Mouse (Mus musculus): Measurements from ENCODE around the gene Cs. TPM values are rescaled to one million over a fixed set of nuclear protein-coding genes. Genes with fewer than 3 reads are reported as not detected.
A peak's percentile ranks its signal among the peaks of the same experiment; 100 is the strongest.
"Not testable (repeated sequence)": the region's sequence is repeated elsewhere in the genome, so short reads cannot be mapped to it uniquely, and the experiment has no call there.

Gene Cs
- polyA plus RNA-seq, 1 experiment from 2014 or later, result 239 TPM

DNA sequence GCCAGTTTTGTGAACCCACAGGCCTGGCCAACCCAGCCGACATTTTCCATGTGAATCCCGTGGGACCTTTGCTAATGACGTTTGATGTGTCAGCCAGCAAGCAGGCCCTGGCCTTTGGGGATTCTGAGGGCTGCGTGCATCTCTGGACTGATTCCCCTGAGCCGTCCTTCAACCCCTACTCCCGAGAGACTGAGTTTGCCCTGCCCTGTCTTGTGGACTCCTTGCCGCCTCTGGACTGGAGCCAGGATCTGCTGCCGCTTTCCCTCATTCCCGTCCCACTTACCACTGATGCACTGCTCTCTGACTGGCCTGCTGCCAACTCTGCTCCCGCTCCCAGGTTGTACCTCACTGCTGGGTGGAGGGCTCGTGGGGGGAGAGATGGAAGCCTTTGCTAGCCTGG lies 27.4 kb upstream of the Cs start:
- no peak overlapping the region for H3K9ac ChIP-seq
- H3K9me3 ChIP-seq, result no peaks in the 10 kb centered on the region
- no peak overlapping the region for H3K4me3 ChIP-seq
- H3K4me1 ChIP-seq (replicated peaks), result peaks cover 10% of the 10 kb centered on the region
- H3K36me3 ChIP-seq, result peaks cover 85% of the 10 kb centered on the region
- H3K27me3 ChIP-seq, result no peaks in the 10 kb centered on the region
- peak overlapping the region; percentile 53 for H3K27ac ChIP-seq (replicated peaks)
- H3K4me2 ChIP-seq, result no peak overlapping the region
- 48% methylated on average over 11 of the region's 11 CpGs for WGBS
- peak; percentile 57; the same call in 1 of the 2 replicates for ATAC-seq (ENCODE audit: low read depth)

- 88% methylated on average over 4 of the region's 4 CpGs for WGBS
- Histone ChIP-seq H3K9me3 (no peaks in the 10 kb centered on the region), H3K4me3 (no peak overlapping the region), H3K4me2 (no peak overlapping the region), H3K27me3 (no peaks in the 10 kb centered on the region), H3K27ac (replicated peaks) (no peak overlapping the region), H3K36me3 (peaks cover 89% of the 10 kb centered on the region), H3K4me1 (replicated peaks) (peaks cover 10% of the 10 kb centered on the region), H3K9ac (no peak overlapping the region)
- ATAC-seq (ENCODE audit: low read depth), result no peak
These were observed 26.6 kb upstream of the Cs start for GRCm38 (mm10) chr10:128310902-128311301.

GRCm38 (mm10) chr10:128315578-128315977 lies 22.0 kb upstream of the Cs start:
- Histone ChIP-seq H3K9ac (no peak overlapping the region), H3K4me1 (replicated peaks) (peaks cover 1% of the 10 kb centered on the region; the same call in 1 of the 2 replicates), H3K4me2 (no peak overlapping the region), H3K27ac (replicated peaks) (no peak overlapping the region), H3K9me3 (no peaks in the 10 kb centered on the region), H3K36me3 (peaks cover 98% of the 10 kb centered on the region), H3K4me3 (no peak overlapping the region), H3K27me3 (no peaks in the 10 kb centered on the region)
- no peak for ATAC-seq (ENCODE audit: low read depth)
- WGBS, result 98% methylated on average over 8 of the region's 8 CpGs

GRCm38 (mm10) chr10:128321641-128322040 lies 15.9 kb upstream of the Cs start:
- ATAC-seq (ENCODE audit: low read depth), result no peak
- peaks cover 20% of the 10 kb centered on the region for H3K4me1 ChIP-seq (replicated peaks)
- peak overlapping the region; percentile 87 for H3K4me2 ChIP-seq
- no peaks in the 10 kb centered on the region for H3K27me3 ChIP-seq
- H3K27ac ChIP-seq (replicated peaks), result 0 out of 2 replicates have a peak overlapping the region, but pooled peaks have one; percentile 61
- H3K9ac ChIP-seq, result peak overlapping the region; percentile 95
- H3K9me3 ChIP-seq, result no peaks in the 10 kb centered on the region
- H3K36me3 ChIP-seq, result peaks cover 59% of the 10 kb centered on the region
- peak overlapping the region; percentile 66 for H3K4me3 ChIP-seq
- 61% methylated on average over 12 of the region's 12 CpGs for WGBS

DNA sequence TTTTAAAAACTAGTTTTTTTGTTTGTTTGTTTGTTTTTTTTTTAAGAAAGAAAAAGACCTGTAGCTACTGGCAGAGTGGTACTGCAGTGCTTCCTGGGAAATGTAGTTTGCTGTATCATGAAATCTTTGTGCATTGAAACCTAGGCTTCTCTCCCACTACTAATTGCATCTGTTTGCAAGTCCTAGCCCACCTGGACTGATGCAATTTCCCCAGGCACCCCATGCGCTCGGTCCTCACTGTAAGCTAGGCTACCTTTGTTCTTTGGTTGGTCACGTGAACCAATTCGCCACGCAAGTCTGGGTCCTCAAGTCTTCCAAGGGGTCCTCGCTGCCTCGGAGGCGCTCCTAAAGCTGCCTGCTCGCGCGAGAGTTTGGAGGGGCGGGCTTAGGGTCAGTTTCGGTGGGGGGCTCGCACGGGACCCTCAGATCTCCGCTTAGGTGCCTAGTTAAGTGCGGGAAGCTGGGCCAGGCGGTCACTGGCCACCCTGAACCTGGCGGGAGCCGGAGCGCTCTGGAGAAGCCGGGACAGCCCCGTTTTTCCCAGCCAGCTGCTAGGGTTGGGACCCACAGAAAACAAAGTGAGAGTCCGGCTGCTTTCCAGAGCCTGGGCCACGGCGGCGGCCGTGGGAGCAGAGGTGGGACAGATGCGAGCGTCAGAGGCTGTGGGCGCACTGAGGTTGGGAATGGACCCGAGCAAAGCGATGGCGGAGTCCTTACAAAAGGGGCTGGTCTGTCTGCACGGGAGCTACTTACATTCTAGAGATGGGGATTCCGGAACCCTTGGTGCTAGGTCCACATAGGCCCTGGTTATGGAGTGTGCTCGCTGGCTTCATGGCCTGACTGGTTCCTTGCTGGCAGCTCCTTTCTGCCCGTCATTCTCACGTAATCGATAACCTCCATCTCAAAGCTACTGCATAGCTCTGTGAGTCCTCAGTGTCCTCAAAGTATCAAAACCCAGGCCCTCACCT lies 15.1 kb upstream of the Cs start, which contains the start of gene Cnpy2:
Gene Cnpy2 (plus strand): TSS at position 319 of the 968 bp plus-strand sequence.
- under 1% methylated on average over 40 of the region's 40 CpGs for WGBS
- peak; percentile 97 for ATAC-seq (ENCODE audit: low read depth)
- Histone ChIP-seq H3K4me3 (peak within 1 kb of the TSS; percentile 66), H3K4me2 (peak within 1 kb of the TSS; percentile 87), H3K9me3 (no peaks in the 10 kb centered on the region), H3K36me3 (peaks cover 61% of the 10 kb centered on the region), H3K27me3 (no peaks in the 10 kb centered on the region), H3K4me1 (replicated peaks) (peaks cover 20% of the 10 kb centered on the region), H3K9ac (peak within 1 kb of the TSS; percentile 95), H3K27ac (replicated peaks) (peak within 1 kb of the TSS; percentile 93)

DNA sequence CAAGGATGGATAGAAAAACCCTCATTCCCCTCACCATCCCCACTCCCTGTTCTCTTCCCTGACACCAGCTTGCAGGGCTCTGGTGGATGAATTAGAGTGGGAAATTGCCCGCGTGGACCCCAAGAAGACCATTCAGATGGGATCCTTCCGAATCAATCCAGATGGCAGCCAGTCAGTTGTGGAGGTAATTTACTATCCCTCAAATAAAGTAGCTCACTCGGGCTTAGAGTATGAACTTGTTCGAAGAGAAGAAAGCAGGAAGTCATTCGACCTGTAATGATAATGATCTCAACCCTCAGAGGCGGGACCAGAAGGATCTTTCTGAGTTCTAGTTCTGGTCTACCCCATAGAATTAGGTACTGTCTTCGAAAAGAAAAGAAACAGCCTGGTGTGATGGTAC lies 14.0 kb upstream of the Cs start:
- Histone ChIP-seq H3K27ac (replicated peaks) (peak overlapping the region; percentile 93), H3K9ac (peak overlapping the region; percentile 95), H3K36me3 (peaks cover 60% of the 10 kb centered on the region), H3K4me2 (peak overlapping the region; percentile 87), H3K4me1 (replicated peaks) (peaks cover 20% of the 10 kb centered on the region), H3K27me3 (no peaks in the 10 kb centered on the region), H3K4me3 (peak overlapping the region; percentile 66), H3K9me3 (no peaks in the 10 kb centered on the region)
- ATAC-seq (ENCODE audit: low read depth), result no peak
- WGBS, result 79% methylated on average over 8 of the region's 8 CpGs

DNA sequence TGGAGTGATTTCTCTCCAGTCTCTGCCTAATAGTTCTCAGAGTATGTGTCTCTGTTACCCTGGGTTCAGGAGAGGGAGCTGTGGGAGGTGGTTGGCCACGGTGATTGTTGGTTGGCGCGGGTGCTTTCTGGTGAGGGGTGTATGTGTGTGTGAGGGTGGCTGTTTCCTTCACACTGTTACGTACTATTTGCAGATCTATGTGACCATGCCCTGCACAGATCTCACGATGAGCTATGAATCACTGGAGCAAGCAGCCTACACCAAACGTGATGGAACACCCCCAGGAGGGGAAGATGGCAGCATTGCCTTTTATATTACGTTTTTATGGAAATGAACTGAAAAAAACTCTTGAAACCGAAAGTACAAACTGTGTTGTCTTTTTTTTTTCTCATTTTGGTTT lies 10.7 kb upstream of the Cs start:
- Histone ChIP-seq H3K4me3 (no peak overlapping the region), H3K27me3 (no peaks in the 10 kb centered on the region), H3K9ac (no peak overlapping the region), H3K36me3 (peaks cover 43% of the 10 kb centered on the region), H3K4me1 (replicated peaks) (peaks cover 16% of the 10 kb centered on the region), H3K9me3 (no peaks in the 10 kb centered on the region), H3K4me2 (no peak overlapping the region), H3K27ac (replicated peaks) (no peak overlapping the region)
- ATAC-seq (ENCODE audit: low read depth), result no peak
- WGBS, result 93% methylated on average over 8 of the region's 8 CpGs

DNA sequence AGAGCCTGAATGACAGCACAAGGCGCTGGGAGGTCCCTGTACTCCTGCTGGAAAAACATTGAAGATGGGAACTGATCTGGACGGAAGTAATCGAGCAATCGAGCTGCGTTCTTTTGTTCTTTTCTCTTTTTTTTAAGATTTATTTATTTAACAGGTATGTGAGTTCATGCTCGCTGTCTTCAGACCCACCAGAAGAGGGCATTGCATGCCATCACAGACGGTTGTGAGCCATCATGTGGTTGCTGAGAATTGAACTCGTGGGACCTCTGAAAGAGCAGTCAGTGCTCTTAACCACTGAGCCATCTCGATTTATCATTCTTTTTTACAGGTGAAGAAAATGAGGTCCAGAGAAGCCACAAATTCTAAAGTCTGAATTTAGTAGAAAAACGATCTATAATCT lies 9.9 kb upstream of the Cs start:
- ATAC-seq (ENCODE audit: low read depth), result no peak

DNA sequence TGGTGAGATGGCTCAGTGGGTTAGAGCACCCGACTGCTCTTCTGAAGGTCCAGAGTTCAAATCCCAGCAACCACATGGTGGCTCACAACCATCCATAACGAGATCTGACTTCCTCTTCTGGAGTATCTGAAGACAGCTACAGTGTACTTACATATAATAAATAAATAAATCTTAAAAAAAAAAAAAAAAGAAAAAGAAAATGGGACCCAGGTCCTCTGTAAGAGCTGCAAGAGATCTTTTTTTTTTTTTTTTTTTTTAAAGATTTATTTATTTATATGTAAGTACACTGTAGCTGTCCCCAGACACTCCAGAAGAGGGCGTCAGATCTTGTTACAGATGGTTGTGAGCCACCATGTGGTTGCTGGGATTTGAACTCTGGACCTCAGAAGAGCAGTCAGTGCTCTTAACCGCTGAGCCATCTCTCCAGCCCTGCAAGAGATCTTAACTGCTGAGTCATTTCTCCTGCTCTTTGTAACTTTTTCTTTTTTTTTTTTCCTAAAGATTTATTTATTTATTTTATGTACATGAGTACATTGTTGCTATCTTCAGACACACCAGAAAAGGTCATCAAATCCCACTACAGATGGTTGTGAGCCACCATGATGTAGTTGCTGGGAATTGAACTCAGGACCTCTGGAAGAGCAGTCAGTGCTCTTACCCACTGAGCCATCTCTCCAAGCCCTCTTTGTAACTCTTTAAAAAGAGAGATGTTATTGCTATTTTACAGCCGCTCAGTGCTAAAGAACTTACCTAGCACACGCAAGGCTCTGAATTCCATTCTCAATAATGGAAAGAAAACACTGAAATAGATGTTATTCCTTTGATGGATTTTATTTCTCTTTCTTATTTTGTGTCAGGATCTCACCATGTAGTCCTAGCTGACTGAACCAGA lies 4.9 kb upstream of the Cs start:
- not testable (repeated sequence) for H3K27me3 ChIP-seq; H3K4me3 ChIP-seq; H3K4me2 ChIP-seq; H3K4me1 ChIP-seq (replicated peaks); H3K9ac ChIP-seq; ATAC-seq (ENCODE audit: low read depth); H3K27ac ChIP-seq (replicated peaks); H3K9me3 ChIP-seq
- 78% methylated on average over 6 of the region's 6 CpGs for WGBS
- peaks cover 17% of the 10 kb centered on the region for H3K36me3 ChIP-seq

More for the DNA sequence above, 9.9 kb upstream of the Cs start:
- WGBS, result 85% methylated on average over 10 of the region's 10 CpGs
- Histone ChIP-seq H3K4me3 (no peak overlapping the region), H3K27ac (replicated peaks) (no peak overlapping the region), H3K27me3 (no peaks in the 10 kb centered on the region), H3K9ac (no peak overlapping the region), H3K36me3 (peaks cover 43% of the 10 kb centered on the region), H3K4me2 (no peak overlapping the region), H3K4me1 (replicated peaks) (peaks cover 16% of the 10 kb centered on the region), H3K9me3 (no peaks in the 10 kb centered on the region)

DNA sequence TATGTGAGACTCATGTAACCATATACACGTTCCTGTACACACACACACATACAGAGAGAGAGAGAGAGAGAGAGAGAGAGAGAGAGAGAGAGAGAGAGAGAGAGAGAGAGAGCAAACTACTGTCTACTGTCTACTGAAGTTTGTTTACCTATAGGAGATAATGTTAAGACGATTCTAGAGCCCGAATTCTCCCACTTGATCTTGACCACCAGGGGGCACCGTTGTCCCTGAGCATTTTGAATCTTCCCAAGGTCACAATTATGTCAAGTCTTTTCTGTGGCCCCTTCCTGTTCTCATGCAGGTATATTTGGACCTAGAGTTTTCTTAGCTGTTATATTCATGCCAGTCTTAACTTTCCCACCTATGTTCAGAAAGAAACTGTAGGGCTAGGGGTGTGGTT lies 2.0 kb upstream of the Cs start:
- H3K36me3 ChIP-seq, result peaks cover 6% of the 10 kb centered on the region; the same call in 1 of the 2 replicates
- no peak for ATAC-seq (ENCODE audit: low read depth)
- H3K9ac ChIP-seq, result no peak overlapping the region
- H3K27me3 ChIP-seq, result no peaks in the 10 kb centered on the region
- no peak overlapping the region for H3K4me3 ChIP-seq
- H3K27ac ChIP-seq (replicated peaks), result no peak overlapping the region
- H3K4me2 ChIP-seq, result no peak overlapping the region
- peaks cover 30% of the 10 kb centered on the region for H3K4me1 ChIP-seq (replicated peaks)
- H3K9me3 ChIP-seq, result no peaks in the 10 kb centered on the region
- WGBS, result 4% methylated on average over 4 of the region's 4 CpGs

DNA sequence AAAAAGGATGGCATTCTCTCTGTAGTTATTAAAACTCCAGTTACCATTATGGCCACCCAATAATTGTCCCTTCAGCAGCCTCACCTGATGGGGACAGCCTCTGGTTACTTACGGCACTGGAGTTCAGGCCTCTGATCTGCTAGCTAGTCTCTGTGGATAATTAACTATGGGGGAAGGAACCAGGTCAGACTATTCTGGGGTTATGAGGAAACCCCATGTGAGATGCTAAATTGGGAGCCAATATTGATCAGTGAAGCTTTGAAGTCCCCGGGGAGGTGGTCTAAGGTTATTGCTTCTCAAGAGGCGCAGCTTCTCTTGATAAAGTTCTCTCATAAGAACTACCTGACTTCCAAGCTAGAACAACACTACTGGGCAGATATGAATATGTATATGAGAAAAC lies 1.3 kb upstream of the Cs start:
- Histone ChIP-seq H3K4me3 (no peak overlapping the region), H3K9ac (no peak overlapping the region), H3K9me3 (no peaks in the 10 kb centered on the region), H3K36me3 (peaks cover 6% of the 10 kb centered on the region; the same call in 1 of the 2 replicates), H3K27me3 (no peaks in the 10 kb centered on the region), H3K27ac (replicated peaks) (no peak overlapping the region), H3K4me1 (replicated peaks) (peaks cover 32% of the 10 kb centered on the region), H3K4me2 (no peak overlapping the region)
- WGBS, result 97% methylated on average over 3 of the region's 3 CpGs
- ATAC-seq (ENCODE audit: low read depth), result no peak

- WGBS, result 90% methylated on average over 3 of the region's 3 CpGs
- Histone ChIP-seq H3K27ac (replicated peaks) (0 out of 2 replicates have a peak overlapping the region, but pooled peaks have one; percentile 39), H3K9me3 (no peaks in the 10 kb centered on the region), H3K36me3 (peaks cover 6% of the 10 kb centered on the region; the same call in 1 of the 2 replicates), H3K4me1 (replicated peaks) (peaks cover 32% of the 10 kb centered on the region), H3K9ac (no peak overlapping the region), H3K4me3 (peak overlapping the region; percentile 78; the same call in 1 of the 2 replicates), H3K27me3 (no peaks in the 10 kb centered on the region), H3K4me2 (peak overlapping the region; percentile 59)
- ATAC-seq (ENCODE audit: low read depth), result no peak
These were observed 937 bp upstream of the Cs start for GRCm38 (mm10) chr10:128336597-128336996.

Measured in neural tube, embryonic 13.5 days (tissue).